Mouse (Mus musculus): ENCODE data around the gene Iqcn. TPM values are rescaled to one million over a fixed set of nuclear protein-coding genes. Genes with fewer than 3 reads are reported as not detected.

The Iqcn gene
- polyA plus RNA-seq, 1 experiment from 2014 or later, result 0.06 TPM

GRCm38 (mm10) chr8:70765838-70766570, 62.7 kb downstream of the Iqcn start:
- ChIA-PET POLR2A (interaction anchor here (0.6 to 0.8 kb wide), 3 partner anchors 11 to 117 kb away, joined by 3 read pairs; no protein-coding TSS in a partner anchor), CTCF (interaction anchor here (4.9 kb wide), 1 partner anchor 9 kb away, joined by 15 read pairs; no protein-coding TSS in a partner anchor)
- ATAC-seq, result no peak
- no peak for DNase-seq (ENCODE audit: low read depth, low spot score)
- H3K27me3 ChIP-seq, result no peaks in the 10 kb centered on the region
- in situ Hi-C loops (cut with MboI; ENCODE audit: low pct_unique_long_range_greater_than_20kb), result loop anchor here (5.0 kb wide), 1 partner anchor 76 kb away; no protein-coding TSS in a partner anchor
- TF ChIP-seq CTCF (IDR thresholded peaks at IDR 0.05), result no peak

- ATAC-seq, result no peak
- CTCF ChIA-PET, result interaction anchor here (0.9 to 4.9 kb wide), 3 partner anchors 10 to 48 kb away, joined by 3 to 15 read pairs (median 4); partner anchors contain the start of gene Gm3336
- POLR2A ChIA-PET, result interaction anchor here (0.6 to 1.2 kb wide), 4 partner anchors 11 to 118 kb away, joined by 3 read pairs; no protein-coding TSS in a partner anchor
- no peak for TF ChIP-seq CTCF (IDR thresholded peaks at IDR 0.05)
- in situ Hi-C loops (cut with MboI; ENCODE audit: low pct_unique_long_range_greater_than_20kb), result loop anchor here (5.0 kb wide), 1 partner anchor 75 kb away; no protein-coding TSS in a partner anchor
- no peak for DNase-seq (ENCODE audit: low read depth, low spot score)
- no peaks in the 10 kb centered on the region for H3K27me3 ChIP-seq
These were observed 63.5 kb downstream of the Iqcn start for GRCm38 (mm10) chr8:70766571-70767440.

Other genes starting within 250 kb of the Iqcn start
- 27.5 TPM for gene Klhl26, start 226.5 kb upstream of the Iqcn start, polyA plus RNA-seq (2021)
- 0.09 TPM for gene Tmem59l, start 216.1 kb upstream of the Iqcn start, polyA plus RNA-seq (2021)
- gene Crlf1, start 210.3 kb upstream of the Iqcn start, polyA plus RNA-seq (2021), result 29.4 TPM
- gene Rex1bd, start 196.7 kb upstream of the Iqcn start, polyA plus RNA-seq (2021), result 93.9 TPM
- gene Uba52, start 192.7 kb upstream of the Iqcn start, polyA plus RNA-seq (2021), result 662 TPM
- gene Fkbp8, start 175.7 kb upstream of the Iqcn start, polyA plus RNA-seq (2021), result 278 TPM
- 81.4 TPM for gene Kxd1, start 175.5 kb upstream of the Iqcn start, polyA plus RNA-seq (2021)
- 26.1 TPM for gene Ell, start 164.0 kb upstream of the Iqcn start, polyA plus RNA-seq (2021)
- gene Isyna1, start 109.1 kb upstream of the Iqcn start, polyA plus RNA-seq (2021), result 6.4 TPM
- gene Ssbp4, start 94.6 kb upstream of the Iqcn start, polyA plus RNA-seq (2021), result 253 TPM
- gene Lrrc25, start 87.3 kb upstream of the Iqcn start, polyA plus RNA-seq (2021), result 0.04 TPM
- gene Gdf15, start 71.0 kb upstream of the Iqcn start, polyA plus RNA-seq (2021), result 354 TPM
- 116 TPM for gene Pgpep1, start 43.1 kb upstream of the Iqcn start, polyA plus RNA-seq (2021)
- 189 TPM for gene Lsm4, start 30.2 kb upstream of the Iqcn start, polyA plus RNA-seq (2021)
- gene Jund, start 4.5 kb upstream of the Iqcn start, polyA plus RNA-seq (2021), result 376 TPM
- gene Gm3336, start 15.1 kb downstream of the Iqcn start, polyA plus RNA-seq (2021), result 1.1 TPM
- 15.0 TPM for gene Pde4c, start 20.3 kb downstream of the Iqcn start, polyA plus RNA-seq (2021)
- 35.0 TPM for gene Rab3a, start 51.2 kb downstream of the Iqcn start, polyA plus RNA-seq (2021)
- 85.2 TPM for gene Mpv17l2, start 57.5 kb downstream of the Iqcn start, polyA plus RNA-seq (2021)
- gene Pik3r2, start 73.3 kb downstream of the Iqcn start, polyA plus RNA-seq (2021), result 110 TPM
- gene Mast3, start 101.6 kb downstream of the Iqcn start, polyA plus RNA-seq (2021), result 30.4 TPM
- 0.80 TPM for gene Il12rb1, start 105.0 kb downstream of the Iqcn start, polyA plus RNA-seq (2021)
- gene Arrdc2, start 136.3 kb downstream of the Iqcn start, polyA plus RNA-seq (2021), result 6.8 TPM
- gene Kcnn1, start 159.8 kb downstream of the Iqcn start, polyA plus RNA-seq (2021), result 8.0 TPM
- 67.5 TPM for gene Ccdc124, start 170.5 kb downstream of the Iqcn start, polyA plus RNA-seq (2021)
- 0.08 TPM for gene Slc5a5, start 189.3 kb downstream of the Iqcn start, polyA plus RNA-seq (2021)
- gene Rpl18a, start 194.0 kb downstream of the Iqcn start, polyA plus RNA-seq (2021), result 1,930 TPM
- gene Map1s, start 202.5 kb downstream of the Iqcn start, polyA plus RNA-seq (2021), result 50.9 TPM

Measured in Patski (cell line).